Mouse (Mus musculus) midbrain, embryonic 15.5 days (tissue): Measurements from ENCODE around the gene Klk11. TPM values are rescaled to one million over a fixed set of nuclear protein-coding genes. Genes with fewer than 3 reads are reported as not detected.

ENCODE experiments used
- ATAC-seq: fragments of 200-750 bp; cut with Nextera tagmentation; replicated peaks from 2 replicates; pipeline ENCODE4 v1.8.0; 2017; ENCODE audit warnings: moderate TSS enrichment
- H3K27ac ChIP-seq: fragments of 300-500 bp; sonication (generic); 2 replicates; pipeline ENCODE4 v1.5.1; 2015; ENCODE audit warnings: mild to moderate bottlenecking, inconsistent platforms
- H3K27me3 ChIP-seq: fragments of 300-500 bp; sonication (generic); replicated peaks from 2 replicates; pipeline ENCODE4 v1.6.1; 2015; ENCODE audit warnings: inconsistent platforms
- H3K36me3 ChIP-seq: fragments of 300-500 bp; sonication (generic); replicated peaks from 2 replicates; pipeline ENCODE4 v1.6.1; 2015; ENCODE audit warnings: inconsistent platforms
- H3K4me1 ChIP-seq: fragments of 300-500 bp; sonication (generic); 2 replicates; pipeline ENCODE4 v1.6.1; 2015; ENCODE audit warnings: inconsistent platforms
- H3K4me2 ChIP-seq: fragments of 300-500 bp; sonication (generic); 2 replicates; pipeline ENCODE4 v1.6.1; 2015; ENCODE audit warnings: inconsistent platforms, mild to moderate bottlenecking, moderate library complexity
- H3K4me3 ChIP-seq: fragments of 300-500 bp; sonication (generic); 2 replicates; pipeline ENCODE4 v1.5.1; 2015; ENCODE audit warnings: mild to moderate bottlenecking, inconsistent platforms
- H3K9ac ChIP-seq: fragments of 300-500 bp; sonication (generic); 2 replicates; pipeline ENCODE4 v1.6.1; 2015; ENCODE audit warnings: mild to moderate bottlenecking, inconsistent platforms
- H3K9me3 ChIP-seq: fragments of 300-500 bp; sonication (generic); 2 replicates; pipeline ENCODE4 v1.6.1; 2016; ENCODE audit warnings: inconsistent platforms
- WGBS: fragments of 180-500 bp; shearing (Covaris S2); methylation state at CpG from one replicate; pipeline ENCODE4 v1.1.7; 2015; ENCODE audit warnings: mixed read lengths; 5-methylcytosine and 5-hydroxymethylcytosine counted together
- polyA plus RNA-seq: library from polyadenylated mRNA; unstranded; fragments of >200 nt; fragmentation: Nextera tagmentation; extraction: Ambion mirVana; gene quantifications from 2 replicates; pipeline ENCODE4 v1.2.1, GENCODE M21; 2015

Klk11 gene
- 0.17 TPM in 1 of 2 replicates, not detected in the other for polyA plus RNA-seq

- H3K36me3 ChIP-seq = no peaks in the 10 kb centered on the region
- no peaks in the 10 kb centered on the region for H3K27me3 ChIP-seq
- WGBS = 86% methylated on average over 5 of the region's 5 CpGs
- H3K4me3 ChIP-seq = no peak within 1 kb of the TSS
- H3K9me3 ChIP-seq = no peaks in the 10 kb centered on the region
- H3K9ac ChIP-seq = no peak within 1 kb of the TSS
- H3K4me1 ChIP-seq = no peaks in the 10 kb centered on the region
- H3K27ac ChIP-seq = no peak within 1 kb of the TSS
- no peak within 1 kb of the TSS for H3K4me2 ChIP-seq
- ATAC-seq = no peak
These were observed at the start of gene Klk11 for GRCm38 (mm10) chr7:43774364-43774763. Klk11 (plus strand) TSS chr7:43774604.

DNA sequence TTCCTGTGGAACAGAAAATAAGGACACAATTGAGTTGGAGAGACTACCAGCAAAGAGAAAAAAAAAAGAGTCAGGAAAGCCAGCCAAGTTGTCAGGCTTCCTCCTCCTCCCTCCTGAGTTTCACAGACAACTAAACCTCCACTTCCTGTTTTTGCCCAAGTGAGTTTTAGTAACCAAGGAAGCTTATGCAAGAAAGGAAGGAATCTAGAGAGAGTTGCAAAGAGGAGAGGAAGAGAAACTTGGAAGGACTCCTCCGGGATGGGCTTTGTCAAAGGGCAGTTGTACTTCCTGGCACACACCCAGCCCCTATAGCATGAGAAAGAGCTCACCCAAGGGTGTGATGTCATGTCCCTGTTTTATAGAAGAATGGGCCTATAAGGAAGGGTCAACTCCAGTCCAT, 26.6 kb upstream of the Klk11 start:
- H3K4me3 ChIP-seq = no peak overlapping the region
- no peak overlapping the region for H3K9ac ChIP-seq
- H3K4me2 ChIP-seq = no peak overlapping the region
- no peaks in the 10 kb centered on the region for H3K36me3 ChIP-seq
- no peak for ATAC-seq
- no peaks in the 10 kb centered on the region for H3K9me3 ChIP-seq
- no peak overlapping the region for H3K27ac ChIP-seq
- no peaks in the 10 kb centered on the region for H3K4me1 ChIP-seq
- no peaks in the 10 kb centered on the region for H3K27me3 ChIP-seq
- WGBS = 61% methylated on average over 1 of the region's 1 CpGs

DNA sequence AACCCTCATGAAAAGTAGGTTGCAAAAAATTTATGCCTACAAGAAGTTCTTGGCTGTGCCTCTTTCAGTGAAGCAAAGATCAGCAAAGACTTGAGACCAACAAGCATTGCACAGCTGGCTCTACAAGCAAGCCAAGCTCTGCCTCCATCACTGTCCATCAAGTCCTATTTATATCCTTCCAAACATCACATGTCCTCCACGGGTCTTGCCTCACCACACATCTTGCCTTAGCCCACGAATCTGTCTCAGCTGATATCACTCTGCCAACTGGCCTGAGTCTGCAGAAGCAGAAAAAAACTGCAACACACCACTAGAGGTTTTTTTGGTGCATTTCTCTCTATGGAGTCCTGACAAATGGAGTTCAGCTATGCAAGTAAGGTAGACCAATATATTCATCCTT, 21.6 kb upstream of the Klk11 start:
- H3K36me3 ChIP-seq = no peaks in the 10 kb centered on the region
- H3K27me3 ChIP-seq = no peaks in the 10 kb centered on the region
- WGBS = 68% methylated on average over 2 of the region's 2 CpGs

DNA sequence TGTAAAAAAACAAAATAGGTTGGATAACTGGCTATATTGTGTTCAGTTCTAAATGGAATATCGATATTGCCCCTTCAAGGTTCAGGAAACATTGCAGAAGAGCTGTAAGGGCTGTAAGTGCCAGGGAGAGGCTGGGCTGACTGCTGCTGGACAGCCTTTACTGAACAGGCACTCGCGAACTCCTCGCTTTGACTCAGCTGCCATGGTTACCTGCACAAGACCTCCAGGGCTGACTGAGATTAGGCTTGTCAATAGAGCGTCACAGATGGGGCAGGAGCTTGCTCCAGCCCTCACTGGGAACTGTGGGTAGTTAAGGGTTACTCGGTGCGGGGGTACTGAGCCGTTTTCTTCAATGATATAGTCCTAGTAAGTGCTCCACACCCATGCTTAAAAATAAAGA, 7.9 kb upstream of the Klk11 start:
- no peak overlapping the region for H3K4me3 ChIP-seq
- H3K9ac ChIP-seq = no peak overlapping the region
- H3K4me1 ChIP-seq = no peaks in the 10 kb centered on the region; the same call in 1 of the 2 replicates
- no peaks in the 10 kb centered on the region for H3K36me3 ChIP-seq
- 22% methylated on average over 8 of the region's 8 CpGs for WGBS
- peak; percentile 66 for ATAC-seq
- H3K9me3 ChIP-seq = no peaks in the 10 kb centered on the region
- H3K27me3 ChIP-seq = no peaks in the 10 kb centered on the region
- H3K27ac ChIP-seq = no peak overlapping the region
- no peak overlapping the region for H3K4me2 ChIP-seq

More for the DNA sequence above, 21.6 kb upstream of the Klk11 start:
- Histone ChIP-seq H3K4me1 (no peaks in the 10 kb centered on the region), H3K4me3 (no peak overlapping the region), H3K27ac (no peak overlapping the region), H3K9ac (no peak overlapping the region), H3K9me3 (no peaks in the 10 kb centered on the region), H3K4me2 (no peak overlapping the region)
- ATAC-seq = no peak

DNA sequence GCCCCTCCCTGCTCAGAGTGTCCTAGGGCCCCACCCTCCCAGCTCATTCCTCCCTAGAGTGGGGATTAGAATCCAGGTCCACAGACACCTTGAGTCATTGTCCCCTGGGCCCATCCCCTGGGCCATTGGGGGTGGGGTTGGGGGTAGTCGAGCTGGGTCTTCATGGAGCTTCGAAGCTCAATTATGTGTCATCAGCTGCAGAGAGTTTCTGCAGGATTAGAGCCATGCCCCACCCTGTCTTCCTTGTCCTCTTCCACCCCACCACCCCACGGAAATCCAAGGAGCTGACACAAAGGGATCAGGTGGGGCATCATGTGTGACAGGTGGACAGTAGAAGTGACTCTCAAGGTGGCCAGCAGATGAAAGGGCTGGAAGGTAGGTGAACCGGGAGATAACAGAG, 5.8 kb upstream of the Klk11 start, which contains the start of gene Klk12:
TSS of gene Klk12 (plus strand) at position 301 of the 400 bp plus-strand sequence.
- H3K4me1 ChIP-seq = no peaks in the 10 kb centered on the region; the same call in 1 of the 2 replicates
- 74% methylated on average over 4 of the region's 4 CpGs for WGBS

DNA sequence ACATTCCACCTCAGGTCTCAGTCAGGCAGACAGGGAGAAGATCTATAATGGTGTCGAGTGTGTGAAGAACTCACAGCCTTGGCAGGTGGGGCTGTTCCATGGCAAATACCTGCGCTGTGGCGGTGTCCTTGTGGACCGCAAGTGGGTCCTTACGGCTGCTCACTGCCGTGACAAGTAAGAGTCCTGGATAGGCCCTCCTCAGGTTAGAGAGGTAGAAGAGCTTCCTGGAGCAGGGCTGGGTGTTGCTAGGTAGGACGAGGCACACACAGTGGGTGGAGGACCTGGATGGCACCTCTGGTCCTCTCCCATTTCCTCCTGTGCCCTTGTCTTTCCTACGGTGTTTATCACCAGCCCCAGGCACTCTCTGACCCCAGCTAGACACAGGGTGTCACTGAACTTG, 4.8 kb upstream of the Klk11 start:
- no peaks in the 10 kb centered on the region for H3K36me3 ChIP-seq
- H3K4me3 ChIP-seq = no peak overlapping the region
- no peak overlapping the region for H3K9ac ChIP-seq
- H3K27me3 ChIP-seq = no peaks in the 10 kb centered on the region
- H3K4me1 ChIP-seq = no peaks in the 10 kb centered on the region; the same call in 1 of the 2 replicates
- H3K9me3 ChIP-seq = no peaks in the 10 kb centered on the region
- 93% methylated on average over 8 of the region's 8 CpGs for WGBS
- H3K27ac ChIP-seq = no peak overlapping the region
- no peak for ATAC-seq
- no peak overlapping the region for H3K4me2 ChIP-seq

More for the DNA sequence above, 5.8 kb upstream of the Klk11 start, which contains the start of gene Klk12:
- no peaks in the 10 kb centered on the region for H3K9me3 ChIP-seq
- H3K4me2 ChIP-seq = no peak within 1 kb of the TSS
- H3K36me3 ChIP-seq = no peaks in the 10 kb centered on the region
- no peak within 1 kb of the TSS for H3K9ac ChIP-seq
- H3K27ac ChIP-seq = no peak within 1 kb of the TSS
- no peak within 1 kb of the TSS for H3K4me3 ChIP-seq
- ATAC-seq = no peak
- no peaks in the 10 kb centered on the region for H3K27me3 ChIP-seq

DNA sequence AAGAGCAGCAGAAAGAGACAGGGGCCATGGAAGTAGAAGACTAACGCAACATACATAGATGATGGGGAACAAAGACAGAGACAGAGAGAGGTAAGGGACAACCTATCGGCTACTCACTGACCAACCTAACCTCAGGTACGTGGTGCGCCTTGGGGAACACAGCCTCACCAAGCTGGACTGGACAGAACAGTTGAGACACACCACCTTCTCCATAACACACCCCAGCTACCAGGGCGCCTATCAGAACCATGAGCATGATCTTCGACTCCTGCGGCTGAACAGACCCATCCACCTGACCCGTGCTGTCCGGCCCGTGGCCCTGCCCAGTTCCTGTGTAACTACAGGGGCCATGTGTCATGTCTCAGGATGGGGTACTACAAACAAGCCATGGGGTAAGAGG, 3.7 kb upstream of the Klk11 start:
- no peak for ATAC-seq
- WGBS = 96% methylated on average over 10 of the region's 10 CpGs
- H3K9me3 ChIP-seq = no peaks in the 10 kb centered on the region
- H3K27ac ChIP-seq = no peak overlapping the region
- H3K36me3 ChIP-seq = no peaks in the 10 kb centered on the region
- no peaks in the 10 kb centered on the region; the same call in 1 of the 2 replicates for H3K4me1 ChIP-seq
- H3K27me3 ChIP-seq = no peaks in the 10 kb centered on the region
- H3K4me2 ChIP-seq = no peak overlapping the region
- H3K9ac ChIP-seq = no peak overlapping the region
- no peak overlapping the region for H3K4me3 ChIP-seq

DNA sequence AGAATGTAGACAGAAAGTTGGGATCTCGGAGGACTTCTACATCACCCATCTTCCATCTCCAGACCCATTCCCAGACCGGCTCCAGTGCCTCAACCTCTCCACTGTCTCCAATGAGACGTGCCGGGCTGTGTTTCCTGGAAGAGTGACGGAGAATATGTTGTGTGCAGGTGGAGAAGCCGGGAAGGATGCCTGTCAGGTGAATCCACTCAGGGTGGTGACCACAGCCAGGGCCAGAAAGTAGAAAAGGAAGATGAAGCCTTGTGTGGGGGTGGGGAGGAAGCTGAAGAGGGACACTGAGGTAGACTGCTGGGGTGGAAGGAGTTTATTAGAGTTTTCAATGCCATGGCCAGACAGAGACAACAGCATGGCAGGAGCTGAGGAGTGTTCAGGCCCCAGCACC, 2.5 kb upstream of the Klk11 start:
- H3K9ac ChIP-seq = no peak overlapping the region
- no peak overlapping the region for H3K4me3 ChIP-seq
- ATAC-seq = no peak
- no peak overlapping the region for H3K27ac ChIP-seq
- WGBS = 91% methylated on average over 6 of the region's 6 CpGs
- H3K4me2 ChIP-seq = no peak overlapping the region
- H3K4me1 ChIP-seq = no peaks in the 10 kb centered on the region
- no peaks in the 10 kb centered on the region for H3K27me3 ChIP-seq
- no peaks in the 10 kb centered on the region for H3K9me3 ChIP-seq
- H3K36me3 ChIP-seq = no peaks in the 10 kb centered on the region

DNA sequence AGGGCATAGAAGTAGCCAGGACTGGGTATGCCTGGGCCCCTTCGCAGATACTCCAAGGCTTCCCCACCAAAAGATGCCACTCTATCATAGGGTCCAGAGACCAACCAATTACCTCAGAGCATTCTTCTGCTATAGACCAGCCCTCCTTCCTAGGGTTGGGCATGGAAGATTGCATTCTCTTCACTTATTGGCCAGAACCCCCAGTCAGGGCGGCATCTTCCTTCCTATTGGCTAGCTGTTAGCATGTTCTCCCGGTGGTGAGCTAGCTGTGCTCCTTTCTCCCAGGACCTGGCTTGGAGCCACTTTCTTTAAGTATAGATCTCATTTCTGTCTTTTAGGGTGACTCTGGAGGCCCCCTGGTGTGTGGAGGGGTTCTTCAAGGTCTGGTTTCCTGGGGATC, 1.5 kb upstream of the Klk11 start:
- no peak overlapping the region for H3K9ac ChIP-seq
- no peaks in the 10 kb centered on the region for H3K9me3 ChIP-seq
- no peaks in the 10 kb centered on the region for H3K4me1 ChIP-seq
- 78% methylated on average over 3 of the region's 3 CpGs for WGBS
- H3K4me3 ChIP-seq = no peak overlapping the region
- no peaks in the 10 kb centered on the region for H3K27me3 ChIP-seq
- ATAC-seq = no peak
- no peaks in the 10 kb centered on the region for H3K36me3 ChIP-seq
- no peak overlapping the region for H3K4me2 ChIP-seq
- H3K27ac ChIP-seq = no peak overlapping the region

- H3K4me2 ChIP-seq = no peak overlapping the region
- no peak overlapping the region for H3K27ac ChIP-seq
- WGBS = 40% methylated on average over 6 of the region's 6 CpGs
- ATAC-seq = no peak; the same call in 1 of the 2 replicates
- no peaks in the 10 kb centered on the region for H3K27me3 ChIP-seq
- H3K9ac ChIP-seq = no peak overlapping the region
- H3K4me3 ChIP-seq = no peak overlapping the region
- H3K9me3 ChIP-seq = no peaks in the 10 kb centered on the region
- no peaks in the 10 kb centered on the region for H3K36me3 ChIP-seq
- no peaks in the 10 kb centered on the region for H3K4me1 ChIP-seq
These were observed 398 bp downstream of the Klk11 start for GRCm38 (mm10) chr7:43774802-43775201.

- Histone ChIP-seq H3K9ac (no peak overlapping the region), H3K4me3 (no peak overlapping the region), H3K27me3 (no peaks in the 10 kb centered on the region), H3K4me2 (no peak overlapping the region), H3K9me3 (no peaks in the 10 kb centered on the region), H3K27ac (no peak overlapping the region), H3K36me3 (no peaks in the 10 kb centered on the region), H3K4me1 (no peaks in the 10 kb centered on the region)
- WGBS = 48% methylated on average over 7 of the region's 7 CpGs
- no peak for ATAC-seq
These were observed 1.1 kb downstream of the Klk11 start for GRCm38 (mm10) chr7:43775311-43776057.

DNA sequence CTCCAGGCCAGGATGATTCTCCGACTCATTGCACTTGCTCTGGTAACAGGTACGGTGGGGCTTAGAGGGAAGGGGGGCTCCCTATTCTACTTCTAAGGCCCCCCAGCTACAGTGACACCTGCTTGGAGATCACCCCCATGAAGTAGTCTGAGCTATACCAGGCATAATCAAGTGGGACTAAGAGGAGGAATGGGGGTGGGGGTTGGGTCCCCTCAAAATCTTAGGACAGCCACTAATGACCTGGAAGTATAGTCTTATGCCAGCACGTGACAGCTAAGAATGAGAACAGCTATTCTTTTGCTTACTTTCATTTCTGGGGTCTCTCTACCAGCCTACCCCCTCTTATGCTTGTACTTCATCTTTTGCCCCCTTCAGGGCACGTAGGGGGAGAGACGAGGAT, 2.1 kb downstream of the Klk11 start:
- Histone ChIP-seq H3K9me3 (no peaks in the 10 kb centered on the region), H3K4me1 (no peaks in the 10 kb centered on the region), H3K4me3 (no peak overlapping the region), H3K36me3 (no peaks in the 10 kb centered on the region), H3K27me3 (no peaks in the 10 kb centered on the region), H3K27ac (no peak overlapping the region), H3K4me2 (no peak overlapping the region), H3K9ac (no peak overlapping the region)
- 88% methylated on average over 5 of the region's 5 CpGs for WGBS
- ATAC-seq = no peak

DNA sequence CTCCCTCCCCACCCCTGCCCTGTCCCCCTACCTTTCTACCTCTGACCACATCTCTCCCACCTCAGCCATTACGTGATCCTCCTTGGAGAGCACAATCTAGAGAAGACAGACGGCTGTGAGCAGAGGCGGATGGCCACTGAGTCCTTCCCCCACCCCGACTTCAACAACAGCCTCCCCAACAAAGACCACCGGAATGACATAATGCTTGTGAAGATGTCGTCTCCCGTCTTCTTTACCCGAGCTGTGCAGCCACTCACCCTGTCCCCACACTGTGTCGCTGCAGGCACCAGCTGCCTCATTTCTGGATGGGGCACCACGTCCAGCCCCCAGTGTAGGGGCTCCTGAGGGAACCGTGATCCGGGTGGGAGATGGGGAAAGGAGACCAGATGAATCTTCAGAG, 3.0 kb downstream of the Klk11 start:
- WGBS = 91% methylated on average over 12 of the region's 12 CpGs
- Histone ChIP-seq H3K27me3 (no peaks in the 10 kb centered on the region), H3K4me2 (no peak overlapping the region), H3K27ac (no peak overlapping the region), H3K9ac (no peak overlapping the region), H3K4me1 (peaks cover 2% of the 10 kb centered on the region; the same call in 1 of the 2 replicates), H3K36me3 (no peaks in the 10 kb centered on the region), H3K9me3 (no peaks in the 10 kb centered on the region), H3K4me3 (no peak overlapping the region)
- no peak for ATAC-seq
